Mouse (Mus musculus) ovary, postnatal 10 days (tissue): Measurements from ENCODE around the gene Kcna10.

Experiments used
- DNase-seq: peaks from one replicate; pipeline ENCODE4 v3.0.0; 2022; ENCODE audit warnings: low spot score

Kcna10 gene

GRCm38 (mm10) chr3:107201310-107202180 lies 18.7 kb downstream of the Kcna10 start:
- DNase-seq: no peak

GRCm38 (mm10) chr3:107204413-107204812 lies 21.6 kb downstream of the Kcna10 start:
- no peak for DNase-seq

GRCm38 (mm10) chr3:107205170-107205569 lies 22.3 kb downstream of the Kcna10 start:
- no peak for DNase-seq

GRCm38 (mm10) chr3:107205994-107206393 lies 23.1 kb downstream of the Kcna10 start:
- peak; percentile 45 for DNase-seq

GRCm38 (mm10) chr3:107206490-107207150 lies 23.8 kb downstream of the Kcna10 start:
- DNase-seq: no peak

GRCm38 (mm10) chr3:107207625-107208253 lies 24.9 kb downstream of the Kcna10 start:
- no peak for DNase-seq

- no peak for DNase-seq
Observed at GRCm38 (mm10) chr3:107214606-107215005, 31.8 kb downstream of the Kcna10 start.

GRCm38 (mm10) chr3:107216400-107217100 lies 33.7 kb downstream of the Kcna10 start:
- no peak for DNase-seq

- no peak for DNase-seq
Observed at GRCm38 (mm10) chr3:107217101-107217480, 34.2 kb downstream of the Kcna10 start.

- no peak for DNase-seq
Observed at GRCm38 (mm10) chr3:107218572-107218971, 35.7 kb downstream of the Kcna10 start.

GRCm38 (mm10) chr3:107221608-107222007 lies 38.8 kb downstream of the Kcna10 start, which contains the start of gene Cym:
Gene Cym (minus strand): TSS chr3:107221732.
- DNase-seq: no peak

GRCm38 (mm10) chr3:107223230-107223629 lies 40.4 kb downstream of the Kcna10 start:
- no peak for DNase-seq

GRCm38 (mm10) chr3:107225820-107226219 lies 43.0 kb downstream of the Kcna10 start:
- no peak for DNase-seq

- DNase-seq: no peak
Observed at GRCm38 (mm10) chr3:107229221-107229620, 46.4 kb downstream of the Kcna10 start.

GRCm38 (mm10) chr3:107229822-107230221 lies 47.0 kb downstream of the Kcna10 start:
- DNase-seq: no peak

GRCm38 (mm10) chr3:107230527-107230926 lies 47.7 kb downstream of the Kcna10 start, which contains the start of gene A630076J17Rik:
Gene A630076J17Rik (plus strand): TSS chr3:107230614.
- no peak for DNase-seq

GRCm38 (mm10) chr3:107231202-107231601 lies 48.3 kb downstream of the Kcna10 start:
- no peak for DNase-seq

- DNase-seq: peak; percentile 69
Observed at GRCm38 (mm10) chr3:107233351-107233813, 50.5 kb downstream of the Kcna10 start.

GRCm38 (mm10) chr3:107233945-107234344 lies 51.1 kb downstream of the Kcna10 start:
- DNase-seq: no peak

- DNase-seq: no peak
Observed at GRCm38 (mm10) chr3:107238051-107238450, 55.2 kb downstream of the Kcna10 start.

GRCm38 (mm10) chr3:107238471-107238980 lies 55.7 kb downstream of the Kcna10 start:
- no peak for DNase-seq

- no peak for DNase-seq
Observed at GRCm38 (mm10) chr3:107239607-107240006, 56.8 kb downstream of the Kcna10 start, which contains the start of gene Prok1. Gene Prok1 (minus strand): TSS chr3:107239707.
